Mouse (Mus musculus) hindbrain, postnatal 0 days (tissue): ENCODE results near the gene Phf13. TPM values are rescaled to one million over a fixed set of nuclear protein-coding genes. Genes with fewer than 3 reads are reported as not detected.
A peak's percentile ranks its signal among the peaks of the same experiment; 100 is the strongest.
"Not testable (repeated sequence)": the region's sequence is repeated elsewhere in the genome, so short reads cannot be mapped to it uniquely, and the experiment has no call there.

Experiments used
- ATAC-seq: fragments of 200-750 bp; cut with Nextera tagmentation; 2 replicates; pipeline ENCODE4 v1.8.0; 2017; ENCODE audit warnings: mild to moderate bottlenecking, moderate TSS enrichment, moderate library complexity
- DNase-seq: peaks from one replicate; pipeline ENCODE4 v3.0.0-alpha.2; 2015; ENCODE audit warnings: low spot score
- H3K27ac ChIP-seq: fragments of 300-500 bp; sonication (generic); 2 replicates; pipeline ENCODE4 v1.5.1; 2014; ENCODE audit warnings: mild to moderate bottlenecking
- H3K27me3 ChIP-seq: fragments of 300-500 bp; sonication (generic); 2 replicates; pipeline ENCODE4 v1.6.1; 2014; ENCODE audit warnings: low read length, mixed read lengths; ENCODE audit not compliant: insufficient read depth
- H3K36me3 ChIP-seq: fragments of 300-500 bp; sonication (generic); 2 replicates; pipeline ENCODE4 v1.6.1; 2014; ENCODE audit warnings: low read length, mixed read lengths; ENCODE audit not compliant: insufficient read depth
- H3K4me1 ChIP-seq: fragments of 300-500 bp; sonication (generic); 2 replicates; pipeline ENCODE4 v1.6.1; 2014; ENCODE audit warnings: antibody characterized with exemption, low read length, mixed read lengths; ENCODE audit not compliant: insufficient read depth
- H3K4me2 ChIP-seq: fragments of 300-500 bp; sonication (generic); 2 replicates; pipeline ENCODE4 v1.6.1; 2014; ENCODE audit warnings: low read depth, mild to moderate bottlenecking, low read length, moderate library complexity, mixed read lengths
- H3K4me3 ChIP-seq: fragments of 300-500 bp; sonication (generic); 2 replicates; pipeline ENCODE4 v1.5.1; 2014; ENCODE audit warnings: low read length
- H3K9ac ChIP-seq: fragments of 300-500 bp; sonication (generic); replicated peaks from 2 replicates; pipeline ENCODE4 v1.6.1; 2014; ENCODE audit warnings: mild to moderate bottlenecking, low read length, moderate library complexity, mixed read lengths
- H3K9me3 ChIP-seq: fragments of 300-500 bp; sonication (generic); 2 replicates; pipeline ENCODE4 v1.6.1; 2016; ENCODE audit warnings: low read length, mixed read lengths
- CTCF ChIP-seq: IDR thresholded peaks from 2 replicates; pipeline ENCODE4 v1.5.1; 2016; ENCODE audit warnings: antibody characterized with exemption, control low read depth, low read depth
- WGBS: fragments of 180-500 bp; shearing (Covaris S2); extraction: QIAGEN DNeasy Blood & Tissue Kit; methylation state at CpG from one replicate; pipeline ENCODE4 v1.1.7; 2014; 5-methylcytosine and 5-hydroxymethylcytosine counted together
- polyA plus RNA-seq: library from polyadenylated mRNA; unstranded; fragments of >200 nt; fragmentation: Nextera tagmentation; extraction: Ambion mirVana; gene quantifications from 2 replicates; pipeline ENCODE4 v1.2.1, GENCODE M21; 2015
- total RNA-seq: library from RNA; depleted of rRNA; stranded (reverse); fragments of >200 nt; gene quantifications from 2 replicates; pipeline ENCODE4 v1.2.3, GENCODE M21; 2014

The Phf13 gene
- total and polyA plus RNA-seq, 2 experiments from 2014 or later = 14.6 to 20.8 TPM

DNA sequence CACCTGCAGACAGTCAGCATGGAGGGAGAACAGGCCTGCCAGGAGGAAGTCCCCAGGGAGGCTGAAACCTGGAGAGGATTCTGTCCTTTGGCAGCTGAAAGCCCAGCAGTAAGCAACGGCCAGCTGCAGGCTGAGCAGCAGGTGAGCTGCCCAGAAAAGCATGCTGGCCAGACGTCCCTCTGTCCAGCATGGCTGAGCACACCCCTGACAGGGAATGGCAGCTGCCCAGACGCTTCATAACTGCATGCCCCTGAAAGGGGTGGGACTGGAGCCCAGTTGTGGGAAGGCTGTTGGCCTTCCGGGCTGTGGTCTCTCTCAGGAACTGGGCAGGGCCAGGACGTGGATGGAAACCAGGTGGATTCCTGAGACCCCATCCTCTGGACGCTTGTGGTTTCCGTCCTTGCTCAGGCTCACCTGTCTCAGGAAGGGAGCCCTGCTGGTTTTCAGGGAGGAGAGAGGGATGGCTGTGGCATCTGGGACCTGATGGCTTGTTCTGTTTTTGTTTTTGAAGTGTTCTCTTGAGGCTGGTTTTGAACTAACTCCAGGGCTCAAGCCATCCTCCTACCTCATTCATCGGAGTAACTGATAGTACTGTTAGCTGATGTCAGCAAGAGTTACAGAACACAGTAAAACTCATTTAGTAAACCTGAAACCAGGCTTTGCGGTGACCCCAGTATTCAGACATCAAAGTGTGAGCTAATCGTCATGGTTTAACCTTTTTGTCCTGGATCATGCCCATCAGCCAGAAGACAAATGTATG lies 42.3 kb upstream of the Phf13 start, which contains the start of gene Tas1r1:
Tas1r1 (minus strand) TSS at position 344 of the 760 bp plus-strand sequence.
- Histone ChIP-seq H3K4me2 (peak within 1 kb of the TSS; percentile 86), H3K4me1 (peaks cover 7% of the 10 kb centered on the region; the same call in 1 of the 2 replicates), H3K27ac (peak within 1 kb of the TSS; percentile 17; the same call in 1 of the 2 replicates), H3K9me3 (no peaks in the 10 kb centered on the region), H3K27me3 (no peaks in the 10 kb centered on the region), H3K4me3 (peak within 1 kb of the TSS; percentile 80), H3K36me3 (peaks cover 25% of the 10 kb centered on the region), H3K9ac (peak within 1 kb of the TSS; percentile 70)
- no peak for TF ChIP-seq CTCF
- DNase-seq (peak; percentile 21), ATAC-seq (no peak)
- WGBS = 49% methylated on average over 10 of the region's 10 CpGs

DNA sequence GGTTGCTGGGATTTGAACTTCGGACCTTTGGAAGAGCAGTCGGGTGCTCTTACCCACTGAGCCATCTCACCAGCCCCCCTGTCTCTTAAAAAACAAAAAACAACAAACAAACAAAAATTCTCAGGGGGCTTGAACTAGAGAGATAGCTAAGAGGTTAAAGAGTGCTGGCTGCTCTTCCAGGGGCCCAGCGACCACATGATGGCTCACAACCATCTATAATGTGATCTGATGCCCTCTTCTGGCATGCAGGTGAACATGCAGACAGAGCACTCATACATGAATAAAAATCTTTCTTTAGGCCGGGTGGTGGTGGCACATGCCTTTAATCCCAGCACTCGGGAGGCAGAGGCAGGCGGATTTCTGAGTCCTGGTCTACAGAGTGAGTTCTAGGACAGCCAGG lies 40.4 kb upstream of the Phf13 start:
- DNase-seq, H3K27ac ChIP-seq, H3K9ac ChIP-seq, H3K4me3 ChIP-seq, H3K9me3 ChIP-seq, H3K4me1 ChIP-seq, H3K27me3 ChIP-seq, H3K4me2 ChIP-seq, H3K36me3 ChIP-seq, ATAC-seq: not testable (repeated sequence)
- peak; percentile 40; the same call in 1 of the 2 replicates for TF ChIP-seq CTCF
- 89% methylated on average over 6 of the region's 6 CpGs for WGBS

DNA sequence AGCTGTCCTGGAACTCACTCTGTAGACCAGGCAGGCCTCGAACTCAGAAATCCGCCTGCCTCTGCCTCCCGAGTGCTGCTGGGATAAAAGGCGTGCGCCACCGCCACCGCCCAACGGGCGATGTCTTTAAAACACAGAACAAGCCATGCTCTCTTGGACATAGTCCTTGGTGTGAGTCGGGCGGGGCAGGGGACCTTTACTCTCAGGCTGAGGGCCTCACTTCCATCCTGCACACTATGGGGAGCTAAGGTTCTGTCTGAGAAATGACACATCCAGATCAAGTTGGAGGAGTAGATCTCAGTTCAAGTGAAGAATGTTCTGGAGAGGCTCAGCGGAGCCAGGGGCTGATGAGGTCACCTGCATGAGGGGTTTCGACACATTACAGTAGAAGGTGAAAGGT lies 36.9 kb upstream of the Phf13 start:
- no peak overlapping the region for H3K4me3 ChIP-seq
- DNase-seq = no peak
- ATAC-seq = no peak
- 90% methylated on average over 13 of the region's 13 CpGs for WGBS
- no peaks in the 10 kb centered on the region for H3K9me3 ChIP-seq
- no peak overlapping the region for H3K27ac ChIP-seq
- no peak for TF ChIP-seq CTCF
- H3K9ac ChIP-seq = no peak overlapping the region
- H3K36me3 ChIP-seq = no peaks in the 10 kb centered on the region
- H3K27me3 ChIP-seq = no peaks in the 10 kb centered on the region
- H3K4me1 ChIP-seq = peaks cover 9% of the 10 kb centered on the region
- no peak overlapping the region for H3K4me2 ChIP-seq

DNA sequence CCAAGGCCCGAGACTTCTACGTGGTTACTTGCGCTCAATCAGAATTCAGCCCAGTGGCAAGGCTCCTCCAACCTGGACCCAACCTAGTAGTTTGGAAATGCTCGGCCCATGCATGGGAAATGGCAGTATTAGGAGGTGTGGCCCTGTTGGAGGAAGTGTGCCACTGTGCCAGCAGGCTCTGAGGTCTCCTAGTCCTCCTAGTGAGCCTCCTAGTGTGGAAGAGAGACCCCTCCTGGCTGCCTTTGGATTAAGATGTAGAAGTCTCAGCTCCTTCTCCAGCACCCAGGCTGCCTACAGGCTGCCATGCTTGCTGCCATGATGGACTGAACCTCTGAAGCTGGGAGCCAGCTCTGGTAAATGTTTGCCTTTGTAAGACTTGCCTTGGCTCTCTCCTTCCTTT lies 33.9 kb upstream of the Phf13 start:
- WGBS = 36% methylated on average over 4 of the region's 4 CpGs
- peak; percentile 42 for TF ChIP-seq CTCF
- ATAC-seq = no peak
- Histone ChIP-seq H3K27me3 (no peaks in the 10 kb centered on the region), H3K9me3 (no peaks in the 10 kb centered on the region), H3K4me3 (no peak overlapping the region), H3K36me3 (no peaks in the 10 kb centered on the region), H3K27ac (no peak overlapping the region), H3K4me2 (peak overlapping the region; percentile 30), H3K4me1 (peaks cover 25% of the 10 kb centered on the region), H3K9ac (no peak overlapping the region)
- peak; percentile 66 for DNase-seq

DNA sequence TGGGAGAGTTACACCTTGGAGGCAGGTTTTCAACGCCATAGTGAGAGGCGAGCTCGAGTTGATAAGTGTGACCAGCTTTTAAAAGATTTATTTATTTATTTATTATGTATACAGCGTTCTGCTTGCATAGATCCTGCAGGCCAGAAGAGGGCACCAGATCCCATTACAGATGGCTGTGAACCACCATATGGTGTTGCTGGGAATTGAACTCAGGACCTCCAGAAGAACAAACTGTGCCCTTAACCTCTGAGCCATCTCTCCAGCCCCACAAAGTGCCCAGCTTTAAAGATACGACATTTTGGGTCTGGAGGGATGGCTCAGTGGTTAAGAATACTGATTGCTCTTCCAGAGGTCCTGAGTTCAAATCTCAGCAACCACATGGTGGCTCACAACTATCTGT lies 33.0 kb upstream of the Phf13 start:
- Histone ChIP-seq H3K9me3 (no peaks in the 10 kb centered on the region), H3K27me3 (no peaks in the 10 kb centered on the region), H3K4me3 (no peak overlapping the region; the same call in 1 of the 2 replicates), H3K27ac (no peak overlapping the region), H3K36me3 (no peaks in the 10 kb centered on the region), H3K4me1 (peaks cover 25% of the 10 kb centered on the region), H3K9ac (no peak overlapping the region), H3K4me2 (peak overlapping the region; percentile 96)
- no peak for ATAC-seq
- 34% methylated on average over 5 of the region's 5 CpGs for WGBS
- DNase-seq = no peak
- peak; percentile 56 for TF ChIP-seq CTCF

DNA sequence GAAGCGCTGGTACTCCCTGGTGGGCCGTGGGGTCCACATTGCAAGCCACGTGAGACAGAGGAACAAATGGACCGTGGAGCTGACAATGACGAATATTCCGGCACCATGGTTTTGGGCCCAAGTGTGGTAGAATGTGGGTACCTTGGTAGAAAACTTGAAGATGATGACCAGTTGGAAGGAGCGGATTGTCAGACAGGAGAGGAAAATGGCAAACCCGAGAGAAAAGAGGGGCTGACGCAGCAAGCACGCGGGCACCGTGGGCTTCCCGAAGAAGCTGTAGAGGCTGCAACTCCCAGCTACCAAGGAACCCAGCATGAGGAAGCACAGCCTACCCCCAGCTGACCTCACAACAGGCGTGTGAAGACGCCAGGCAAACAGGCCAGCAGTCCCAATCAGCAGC lies 32.4 kb upstream of the Phf13 start:
- Histone ChIP-seq H3K4me3 (peak overlapping the region; percentile 68), H3K4me1 (peaks cover 25% of the 10 kb centered on the region), H3K9ac (peak overlapping the region; percentile 50; the same call in 1 of the 2 replicates), H3K27ac (peak overlapping the region; percentile 68; the same call in 1 of the 2 replicates), H3K36me3 (no peaks in the 10 kb centered on the region), H3K27me3 (no peaks in the 10 kb centered on the region), H3K9me3 (no peaks in the 10 kb centered on the region), H3K4me2 (peak overlapping the region; percentile 96)
- 53% methylated on average over 15 of the region's 15 CpGs for WGBS
- no peak for TF ChIP-seq CTCF
- no peak for DNase-seq
- ATAC-seq = no peak

DNA sequence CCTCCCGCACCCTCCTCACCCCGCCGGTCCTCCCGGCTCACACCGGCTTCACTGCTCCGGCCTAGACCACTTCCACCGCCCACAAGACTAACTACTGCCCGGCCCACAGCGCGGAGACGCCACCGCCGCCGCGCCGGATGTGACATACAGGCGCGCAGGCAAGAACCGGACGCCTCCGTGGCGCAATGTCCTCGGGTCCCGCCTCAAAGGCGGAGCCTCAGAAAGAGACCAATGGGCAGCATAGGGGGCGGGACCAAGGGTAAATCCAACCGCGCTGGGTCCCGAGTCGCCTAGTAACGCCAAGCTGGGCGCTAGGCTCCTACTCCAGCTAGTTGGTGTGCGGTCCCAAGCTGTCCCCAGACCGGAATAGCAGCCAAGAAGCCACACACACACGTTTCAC lies 31.5 kb upstream of the Phf13 start, which contains the start of gene Zbtb48:
Zbtb48 (minus strand) TSS at position 148 of the 400 bp plus-strand sequence.
- WGBS = under 1% methylated on average over 35 of the region's 35 CpGs

More for the DNA sequence above, 31.5 kb upstream of the Phf13 start, which contains the start of gene Zbtb48:
- H3K9ac ChIP-seq = peak within 1 kb of the TSS; percentile 50
- peak within 1 kb of the TSS; percentile 68 for H3K4me3 ChIP-seq
- H3K27ac ChIP-seq = peak within 1 kb of the TSS; percentile 68
- DNase-seq (peak; percentile 99), ATAC-seq (peak; percentile 98)
- H3K27me3 ChIP-seq = no peaks in the 10 kb centered on the region
- peak within 1 kb of the TSS; percentile 96 for H3K4me2 ChIP-seq
- peaks cover 25% of the 10 kb centered on the region for H3K4me1 ChIP-seq
- TF ChIP-seq CTCF = no peak
- no peaks in the 10 kb centered on the region for H3K9me3 ChIP-seq
- no peaks in the 10 kb centered on the region for H3K36me3 ChIP-seq
